Mouse (Mus musculus): ENCODE results near the gene Decr2. TPM values are rescaled to one million over a fixed set of nuclear protein-coding genes. Genes with fewer than 3 reads are reported as not detected.
A peak's percentile ranks its signal among the peaks of the same experiment; 100 is the strongest.

Gene Decr2
- total RNA-seq, 1 experiment = 12.6 TPM

- DNase-seq (ENCODE audit: low read depth, low spot score) = no peak
- H3K9ac ChIP-seq (ENCODE audit: insufficient read depth, low read depth, low read length, poor library complexity, severe bottlenecking) = no peak overlapping the region
- H3K4me3 ChIP-seq (ENCODE audit: insufficient read depth in 1 of 2, low read depth in 1 of 2, low read length in 2 of 2, poor library complexity in 1 of 2, severe bottlenecking in 1 of 2) = no peak overlapping the region
- H3K36me3 ChIP-seq (ENCODE audit: control insufficient read depth, insufficient read depth, low read length, poor library complexity, severe bottlenecking) = no peaks in the 10 kb centered on the region
- in situ Hi-C loops (cut with MboI; ENCODE audit: low sequenced_read_pairs in 2 of 2, unreplicated experiment in 2 of 2) = no loop called here
- H3K27ac ChIP-seq (ENCODE audit: insufficient read depth, low read depth, low read length, poor library complexity, severe bottlenecking) = no peak overlapping the region
- TF ChIP-seq ZC3H11A (IDR thresholded peaks at IDR 0.05; ENCODE audit: borderline replicate concordance, low read depth, low read length) (no peak), ZNF384 (IDR thresholded peaks at IDR 0.05; ENCODE audit: low read depth, low read length) (no peak), HCFC1 (IDR thresholded peaks at IDR 0.05; ENCODE audit: borderline replicate concordance, insufficient read depth, low read length) (no peak), MAFK (IDR thresholded peaks at IDR 0.05; ENCODE audit: insufficient read depth, low read depth, low read length) (no peak), CHD2 (IDR thresholded peaks at IDR 0.05; ENCODE audit: low read depth, low read length) (no peak)
- H3K9me3 ChIP-seq (ENCODE audit: control insufficient read depth, insufficient read depth, low read depth, low read length) = no peaks in the 10 kb centered on the region
- H3K4me1 ChIP-seq (ENCODE audit: control insufficient read depth in 2 of 2, insufficient read depth in 2 of 2, low read length in 2 of 2, poor library complexity in 1 of 2) = peaks cover 0 to 5% of the 10 kb centered on the region in 2 experiments; a peak in 1 of 4 replicates
These were observed 47.1 kb upstream of the Decr2 start for GRCm38 (mm10) chr17:26137106-26137750.

GRCm38 (mm10) chr17:26131856-26132853, 42.0 kb upstream of the Decr2 start:
- no peak for DNase-seq (ENCODE audit: low read depth, low spot score)

GRCm38 (mm10) chr17:26131062-26131732, 41.1 kb upstream of the Decr2 start:
- Histone ChIP-seq H3K36me3 (ENCODE audit: control insufficient read depth, insufficient read depth, low read length, poor library complexity, severe bottlenecking) (peaks cover 21% of the 10 kb centered on the region), H3K4me1 (ENCODE audit: control insufficient read depth in 2 of 2, insufficient read depth in 2 of 2, low read length in 2 of 2, poor library complexity in 1 of 2) (peaks cover 0 to 2% of the 10 kb centered on the region in 2 experiments; a peak in 1 of 4 replicates), H3K27ac (ENCODE audit: insufficient read depth, low read depth, low read length, poor library complexity, severe bottlenecking) (no peak overlapping the region), H3K9ac (ENCODE audit: insufficient read depth, low read depth, low read length, poor library complexity, severe bottlenecking) (peak overlapping the region; percentile 0), H3K4me3 (ENCODE audit: insufficient read depth in 1 of 2, low read depth in 1 of 2, low read length in 2 of 2, poor library complexity in 1 of 2, severe bottlenecking in 1 of 2) (peak overlapping the region; percentile 32 to 37; a peak in 3 of 4 replicates), H3K9me3 (ENCODE audit: control insufficient read depth, insufficient read depth, low read depth, low read length) (no peaks in the 10 kb centered on the region)
- TF ChIP-seq MAFK (IDR thresholded peaks at IDR 0.05; ENCODE audit: insufficient read depth, low read depth, low read length) (no peak), HCFC1 (IDR thresholded peaks at IDR 0.05; ENCODE audit: borderline replicate concordance, insufficient read depth, low read length) (no peak), ZNF384 (IDR thresholded peaks at IDR 0.05; ENCODE audit: low read depth, low read length) (no peak), CHD2 (IDR thresholded peaks at IDR 0.05; ENCODE audit: low read depth, low read length) (no peak), ZC3H11A (IDR thresholded peaks at IDR 0.05; ENCODE audit: borderline replicate concordance, low read depth, low read length) (no peak)
- in situ Hi-C loops (cut with MboI; ENCODE audit: low sequenced_read_pairs in 2 of 2, unreplicated experiment in 2 of 2) = no loop called here
- no peak for DNase-seq (ENCODE audit: low read depth, low spot score)

More at GRCm38 (mm10) chr17:26131856-26132853, 42.0 kb upstream of the Decr2 start:
- Histone ChIP-seq H3K9me3 (ENCODE audit: control insufficient read depth, insufficient read depth, low read depth, low read length) (no peaks in the 10 kb centered on the region), H3K4me3 (ENCODE audit: insufficient read depth in 1 of 2, low read depth in 1 of 2, low read length in 2 of 2, poor library complexity in 1 of 2, severe bottlenecking in 1 of 2) (no peak overlapping the region), H3K27ac (ENCODE audit: insufficient read depth, low read depth, low read length, poor library complexity, severe bottlenecking) (no peak overlapping the region), H3K9ac (ENCODE audit: insufficient read depth, low read depth, low read length, poor library complexity, severe bottlenecking) (no peak overlapping the region), H3K36me3 (ENCODE audit: control insufficient read depth, insufficient read depth, low read length, poor library complexity, severe bottlenecking) (peaks cover 14% of the 10 kb centered on the region; the same call in 1 of the 2 replicates), H3K4me1 (ENCODE audit: control insufficient read depth in 2 of 2, insufficient read depth in 2 of 2, low read length in 2 of 2, poor library complexity in 1 of 2) (peaks cover 0 to 2% of the 10 kb centered on the region in 2 experiments; a peak in 1 of 4 replicates)
- no peak for TF ChIP-seq ZNF384 (IDR thresholded peaks at IDR 0.05; ENCODE audit: low read depth, low read length)
- TF ChIP-seq ZC3H11A (IDR thresholded peaks at IDR 0.05; ENCODE audit: borderline replicate concordance, low read depth, low read length) = no peak
- TF ChIP-seq HCFC1 (IDR thresholded peaks at IDR 0.05; ENCODE audit: borderline replicate concordance, insufficient read depth, low read length) = no peak
- TF ChIP-seq MAFK (IDR thresholded peaks at IDR 0.05; ENCODE audit: insufficient read depth, low read depth, low read length) = no peak
- TF ChIP-seq CHD2 (IDR thresholded peaks at IDR 0.05; ENCODE audit: low read depth, low read length) = no peak
- in situ Hi-C loops (cut with MboI; ENCODE audit: low sequenced_read_pairs in 2 of 2, unreplicated experiment in 2 of 2) = no loop called here

- H3K27ac ChIP-seq (ENCODE audit: insufficient read depth, low read depth, low read length, poor library complexity, severe bottlenecking) = no peak overlapping the region
- H3K9ac ChIP-seq (ENCODE audit: insufficient read depth, low read depth, low read length, poor library complexity, severe bottlenecking) = no peak overlapping the region
- H3K36me3 ChIP-seq (ENCODE audit: control insufficient read depth, insufficient read depth, low read length, poor library complexity, severe bottlenecking) = peaks cover 57% of the 10 kb centered on the region
- H3K4me3 ChIP-seq (ENCODE audit: insufficient read depth in 1 of 2, low read depth in 1 of 2, low read length in 2 of 2, poor library complexity in 1 of 2, severe bottlenecking in 1 of 2) = no peak overlapping the region
- no peaks in the 10 kb centered on the region for H3K9me3 ChIP-seq (ENCODE audit: control insufficient read depth, insufficient read depth, low read depth, low read length)
- no peak for TF ChIP-seq HCFC1 (IDR thresholded peaks at IDR 0.05; ENCODE audit: borderline replicate concordance, insufficient read depth, low read length)
- no peak for TF ChIP-seq ZNF384 (IDR thresholded peaks at IDR 0.05; ENCODE audit: low read depth, low read length)
- TF ChIP-seq MAFK (IDR thresholded peaks at IDR 0.05; ENCODE audit: insufficient read depth, low read depth, low read length) = no peak
- TF ChIP-seq CHD2 (IDR thresholded peaks at IDR 0.05; ENCODE audit: low read depth, low read length) = no peak
- no peak for TF ChIP-seq ZC3H11A (IDR thresholded peaks at IDR 0.05; ENCODE audit: borderline replicate concordance, low read depth, low read length)
- in situ Hi-C loops (cut with MboI; ENCODE audit: low sequenced_read_pairs in 2 of 2, unreplicated experiment in 2 of 2) = no loop called here
- no peak for DNase-seq (ENCODE audit: low read depth, low spot score)
- peaks cover 0 to 12% of the 10 kb centered on the region in 2 experiments; a peak in 1 of 4 replicates for H3K4me1 ChIP-seq (ENCODE audit: control insufficient read depth in 2 of 2, insufficient read depth in 2 of 2, low read length in 2 of 2, poor library complexity in 1 of 2)
These were observed 35.1 kb upstream of the Decr2 start for GRCm38 (mm10) chr17:26125226-26125625.

Measured in ES-E14 (cell line).